Mouse (Mus musculus): ENCODE data around the gene Shld1. TPM values are rescaled to one million over a fixed set of nuclear protein-coding genes. Genes with fewer than 3 reads are reported as not detected.

The Shld1 gene
- total and polyA plus RNA-seq, 3 experiments, result 8.0 to 8.8 TPM; not detected in 1

- Histone ChIP-seq H3K9me3 (replicated peaks; ENCODE audit: insufficient read depth, low read length) (no peaks in the 10 kb centered on the region), H3K27ac (ENCODE audit: control insufficient read depth, low read depth, low read length) (no peak overlapping the region)
These were observed 30.3 kb downstream of the Shld1 start for GRCm38 (mm10) chr2:132716901-132717536.

GRCm38 (mm10) chr2:132717537-132717912 is 30.8 kb downstream of the Shld1 start:
- H3K4me1 ChIP-seq (ENCODE audit: control insufficient read depth in 1 of 2, insufficient read depth in 2 of 2, low read length in 2 of 2), result peaks cover 6 to 11% of the 10 kb centered on the region in 2 experiments
- H3K79me2 ChIP-seq (ENCODE audit: control insufficient read depth, insufficient read depth, low read length, poor library complexity), result no peaks in the 10 kb centered on the region
- DNase-seq (ENCODE audit: low read depth, low spot score), result no peak
- no peaks in the 10 kb centered on the region for H3K9me3 ChIP-seq (replicated peaks; ENCODE audit: insufficient read depth, low read length)
- peaks cover 0 to 9% of the 10 kb centered on the region in 2 experiments; a peak in 2 of 4 replicates for H3K36me3 ChIP-seq (ENCODE audit: control insufficient read depth in 1 of 2, insufficient read depth in 2 of 2, low read length in 2 of 2)
- TF ChIP-seq E2F4 (IDR thresholded peaks at IDR 0.05; ENCODE audit: borderline replicate concordance, low read depth, low read length) (no peak), POLR2AphosphoS5 (IDR thresholded peaks at IDR 0.05; ENCODE audit: borderline replicate concordance, low read depth, low read length) (no peak)
- H3K4me3 ChIP-seq (ENCODE audit: control insufficient read depth in 1 of 2, insufficient read depth in 1 of 2, low read depth in 2 of 2, low read length in 2 of 2), result no peak overlapping the region
- H3K9ac ChIP-seq (ENCODE audit: control insufficient read depth, low read depth, low read length, poor library complexity, severe bottlenecking), result no peak overlapping the region
- no peaks in the 10 kb centered on the region for H3K27me3 ChIP-seq (ENCODE audit: control insufficient read depth in 1 of 2, insufficient read depth in 2 of 2, low read length in 2 of 2)
- no peak overlapping the region for H3K27ac ChIP-seq (ENCODE audit: control insufficient read depth, low read depth, low read length)

More at GRCm38 (mm10) chr2:132716901-132717536, 30.3 kb downstream of the Shld1 start:
- no peak overlapping the region for H3K9ac ChIP-seq (ENCODE audit: control insufficient read depth, low read depth, low read length, poor library complexity, severe bottlenecking)
- DNase-seq (ENCODE audit: low read depth, low spot score), result no peak
- no peaks in the 10 kb centered on the region for H3K79me2 ChIP-seq (ENCODE audit: control insufficient read depth, insufficient read depth, low read length, poor library complexity)
- H3K4me1 ChIP-seq (ENCODE audit: control insufficient read depth in 1 of 2, insufficient read depth in 2 of 2, low read length in 2 of 2), result peaks cover 5 to 6% of the 10 kb centered on the region in 2 experiments
- no peak overlapping the region for H3K4me3 ChIP-seq (ENCODE audit: control insufficient read depth in 1 of 2, insufficient read depth in 1 of 2, low read depth in 2 of 2, low read length in 2 of 2)
- no peak for TF ChIP-seq MAX (IDR thresholded peaks at IDR 0.05; ENCODE audit: low read length)
- no peak for TF ChIP-seq CTCF (IDR thresholded peaks at IDR 0.05 in 2 of 3, conservative IDR thresholded peaks at IDR 0.05 in 1 of 3; ENCODE audit: control insufficient read depth in 1 of 3, insufficient read depth in 1 of 3, low read depth in 2 of 3, low read length in 3 of 3, poor library complexity in 1 of 3, severe bottlenecking in 1 of 3)
- no peak for TF ChIP-seq MEF2A (IDR thresholded peaks at IDR 0.05; ENCODE audit: extremely low read depth, insufficient replicate concordance, low read depth, low read length, poor library complexity, severe bottlenecking)
- no peak for TF ChIP-seq POLR2A (IDR thresholded peaks at IDR 0.05; ENCODE audit: control insufficient read depth in 1 of 2, insufficient read depth in 1 of 2, low read depth in 1 of 2, low read length in 2 of 2, poor library complexity in 1 of 2)
- no peak for TF ChIP-seq GABPA (IDR thresholded peaks at IDR 0.05; ENCODE audit: low read depth, low read length)
- no peak for TF ChIP-seq UBTF (IDR thresholded peaks at IDR 0.05; ENCODE audit: borderline replicate concordance, insufficient read depth, low read depth, low read length)
- no peak for TF ChIP-seq EP300 (IDR thresholded peaks at IDR 0.05; ENCODE audit: low read depth in 1 of 2, low read length in 2 of 2)
- no peak for TF ChIP-seq CHD2 (IDR thresholded peaks at IDR 0.05; ENCODE audit: low read length)
- no peak for TF ChIP-seq RCOR1 (IDR thresholded peaks at IDR 0.05; ENCODE audit: low read depth, low read length)
- no peak for TF ChIP-seq HCFC1 (IDR thresholded peaks at IDR 0.05; ENCODE audit: low read depth, low read length)
- TF ChIP-seq NELFE (IDR thresholded peaks at IDR 0.05; ENCODE audit: low read depth, low read length), result no peak
- no peak for TF ChIP-seq ZNF384 (IDR thresholded peaks at IDR 0.05; ENCODE audit: low read depth, low read length)
- no peak for TF ChIP-seq ELF1 (IDR thresholded peaks at IDR 0.05; ENCODE audit: low read depth, low read length)
- TF ChIP-seq MYB (IDR thresholded peaks at IDR 0.05; ENCODE audit: low read depth, low read length), result no peak
- TF ChIP-seq TBP (IDR thresholded peaks at IDR 0.05; ENCODE audit: low read depth, low read length), result no peak
- H3K27me3 ChIP-seq (ENCODE audit: control insufficient read depth in 1 of 2, insufficient read depth in 2 of 2, low read length in 2 of 2), result no peaks in the 10 kb centered on the region
- peaks cover 0 to 6% of the 10 kb centered on the region in 2 experiments; a peak in 2 of 4 replicates for H3K36me3 ChIP-seq (ENCODE audit: control insufficient read depth in 1 of 2, insufficient read depth in 2 of 2, low read length in 2 of 2)

Measured in MEL (cell line).